9 mouse cellular contexts compared by ENCODE assay signal in the genomic region with DNA sequence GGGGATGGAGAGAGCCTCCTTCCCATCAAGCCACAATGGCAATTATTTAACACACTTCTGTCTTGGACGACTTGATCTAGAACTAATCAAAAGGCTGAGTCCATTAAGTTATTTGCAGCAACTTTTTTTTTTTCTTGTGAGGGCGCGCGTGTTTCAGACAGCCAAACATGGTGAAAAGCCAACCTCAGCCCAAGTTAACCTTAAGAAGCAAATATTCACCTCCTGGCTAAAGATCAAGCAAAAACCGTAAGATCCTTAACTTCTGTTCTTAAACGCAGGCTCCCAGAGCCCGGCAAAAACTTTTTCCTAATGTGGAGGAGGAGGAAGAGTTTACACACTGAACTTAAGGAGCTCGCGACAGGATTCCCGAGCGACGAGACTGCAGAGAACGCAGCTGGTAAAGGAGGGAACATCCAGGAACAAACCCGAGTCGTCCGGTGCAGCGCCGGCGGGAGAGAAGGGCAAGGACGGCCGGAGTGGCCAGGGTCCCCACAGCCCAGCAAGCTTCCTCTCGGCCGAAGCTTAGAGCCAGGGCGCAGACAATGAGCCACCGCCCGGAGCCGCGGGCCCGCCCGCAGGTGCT. TPM values are rescaled to one million over a fixed set of nuclear protein-coding genes. Genes with fewer than 3 reads are reported as not detected.
DNase-seq lines count a peak whose midpoint lies in the region; ATAC-seq and TF ChIP-seq lines count a peak whose summit lies in the region.
"Had no signal": no experiment of that assay in that cellular context is flagged by ENCODE, and none has a peak within 500 bp of the region (broad histone marks: within the 10 kb centered on the region; RNA-seq: fewer than 3 reads in every experiment).

No protein-coding gene starts in this region.

- ATAC-seq in cerebellum, adult (ENCODE audit: insufficient number of reproducible peaks, low FRiP score, low TSS enrichment): peak; percentile 62
- ATAC-seq in forebrain, postnatal 0 days: peak; percentile 63; the same call in 1 of the 2 replicates
- peak; percentile 12; the same call in 1 of the 2 replicates for ATAC-seq in megakaryocyte-erythroid progenitor cell, adult 5-6 weeks (replicated peaks; ENCODE audit: low FRiP score, low TSS enrichment, poor library complexity, severe bottlenecking)
- ATAC-seq in stomach, embryonic 15.5 days (ENCODE audit: insufficient read depth, low FRiP score, low read depth): no peak

- peak overlapping the region; percentile 94 for H3K9ac ChIP-seq in forebrain, postnatal 0 days
- H3K9ac ChIP-seq in stomach, embryonic 15.5 days: peak overlapping the region; percentile 99

- no peaks in the 10 kb centered on the region for H3K9me3 ChIP-seq in forebrain, postnatal 0 days (ENCODE audit: low read length)
- no peaks in the 10 kb centered on the region for H3K9me3 ChIP-seq in stomach, embryonic 15.5 days

- H3K4me2 ChIP-seq in forebrain, postnatal 0 days (ENCODE audit: low read depth): peak overlapping the region; percentile 82
- H3K4me2 ChIP-seq in stomach, embryonic 15.5 days: peak overlapping the region; percentile 59

- DNase-seq in cerebellum, postnatal 36 days: no peak
- peak; percentile 40 for DNase-seq in thymus, postnatal 0 days (ENCODE audit: low spot score)
- no peak for DNase-seq in thymus, postnatal 4 days
- DNase-seq in forebrain, postnatal 0 days: peak; percentile 55
- peak; percentile 36 to 42 for DNase-seq in kidney, postnatal 25 days

- peak overlapping the region; percentile 100 for H3K4me3 ChIP-seq in forebrain, postnatal 0 days (ENCODE audit: low read depth, low read length)
- peak overlapping the region; percentile 98 for H3K4me3 ChIP-seq in stomach, embryonic 15.5 days (replicated peaks)

- no peaks in the 10 kb centered on the region for H3K36me3 ChIP-seq in forebrain, postnatal 0 days (ENCODE audit: insufficient read depth)
- H3K36me3 ChIP-seq in stomach, embryonic 15.5 days: no peaks in the 10 kb centered on the region

- H3K27me3 ChIP-seq in forebrain, postnatal 0 days (ENCODE audit: insufficient read depth, low read length): no peaks in the 10 kb centered on the region
- H3K27me3 ChIP-seq in stomach, embryonic 15.5 days (replicated peaks): no peaks in the 10 kb centered on the region
- H3K27me3 ChIP-seq: Patski had no signal

- no peak for TF ChIP-seq CTCF in forebrain, postnatal 0 days (IDR thresholded peaks at IDR 0.05; ENCODE audit: low read depth)

- WGBS in forebrain, postnatal 0 days: 1% methylated on average over 24 of the region's 30 CpGs
- WGBS in stomach, embryonic 15.5 days: under 1% methylated on average over 30 of the region's 30 CpGs

- peaks cover 14% of the 10 kb centered on the region; the same call in 1 of the 2 replicates for H3K4me1 ChIP-seq in forebrain, postnatal 0 days (ENCODE audit: insufficient read depth)
- peaks cover 10% of the 10 kb centered on the region for H3K4me1 ChIP-seq in stomach, embryonic 15.5 days

- peak overlapping the region; percentile 90 for H3K27ac ChIP-seq in forebrain, postnatal 0 days (ENCODE audit: low read depth, low read length)
- H3K27ac ChIP-seq in stomach, embryonic 15.5 days: peak overlapping the region; percentile 97

RNA-seq across cellular contexts. Expression of a gene that starts 0.6 kb away (rescaled TPM):
- 43.8 and 47.4 TPM in 2 replicates for polyA plus RNA-seq in thymus, postnatal 0 days (2015; fragmentation: Nextera tagmentation; extraction: Ambion mirVana)
- total RNA-seq in forebrain, postnatal 0 days (2014; rRNA removed): 35.9 and 41.1 TPM in 2 replicates
- 23.3 and 29.4 TPM in 2 replicates for polyA plus RNA-seq in forebrain, postnatal 0 days (2015; fragmentation: Nextera tagmentation; extraction: Ambion mirVana)
- 29.9 and 48.9 TPM in 2 replicates for total RNA-seq in megakaryocyte-erythroid progenitor cell, adult 5-6 weeks (2014; fragmentation: Nextera tagmentation)
- 39.2 and 44.8 TPM in 2 replicates for total RNA-seq in megakaryocyte-erythroid progenitor cell, adult 5-6 weeks (2017)
- 33.6 and 36.6 TPM in 2 replicates for polyA plus RNA-seq in stomach, embryonic 15.5 days (2015; fragmentation: Nextera tagmentation; extraction: Ambion mirVana)

RNA-seq across cellular contexts. Expression of a gene that starts 21.0 kb away (rescaled TPM):
- 175 and 180 TPM in 2 replicates for polyA plus RNA-seq in thymus, postnatal 0 days (2015; fragmentation: Nextera tagmentation; extraction: Ambion mirVana)
- total RNA-seq in forebrain, postnatal 0 days (2014; rRNA removed): 71.7 and 102 TPM in 2 replicates
- polyA plus RNA-seq in forebrain, postnatal 0 days (2015; fragmentation: Nextera tagmentation; extraction: Ambion mirVana): 113 and 133 TPM in 2 replicates
- 31.9 and 53.7 TPM in 2 replicates for total RNA-seq in megakaryocyte-erythroid progenitor cell, adult 5-6 weeks (2014; fragmentation: Nextera tagmentation)
- total RNA-seq in megakaryocyte-erythroid progenitor cell, adult 5-6 weeks (2017): 24.8 and 43.2 TPM in 2 replicates
- polyA plus RNA-seq in stomach, embryonic 15.5 days (2015; fragmentation: Nextera tagmentation; extraction: Ambion mirVana): 89.0 and 91.8 TPM in 2 replicates

RNA-seq across cellular contexts. Expression of a gene that starts 21.1 kb away (rescaled TPM):
- 44.7 and 48.0 TPM in 2 replicates for polyA plus RNA-seq in thymus, postnatal 0 days (2015; fragmentation: Nextera tagmentation; extraction: Ambion mirVana)
- 43.6 and 51.5 TPM in 2 replicates for total RNA-seq in forebrain, postnatal 0 days (2014; rRNA removed)
- 61.0 and 64.8 TPM in 2 replicates for polyA plus RNA-seq in forebrain, postnatal 0 days (2015; fragmentation: Nextera tagmentation; extraction: Ambion mirVana)
- 8.0 and 11.6 TPM in 2 replicates for total RNA-seq in megakaryocyte-erythroid progenitor cell, adult 5-6 weeks (2014; fragmentation: Nextera tagmentation)
- total RNA-seq in megakaryocyte-erythroid progenitor cell, adult 5-6 weeks (2017): 11.7 and 19.5 TPM in 2 replicates
- 26.6 and 27.8 TPM in 2 replicates for polyA plus RNA-seq in stomach, embryonic 15.5 days (2015; fragmentation: Nextera tagmentation; extraction: Ambion mirVana)

Comparison
In these comparisons a context has a peak if more than half of its experiments do, and no peak if none do; other contexts are left out.
1. DNase-seq: peak in thymus, postnatal 0 days (single experiment), forebrain, postnatal 0 days (single experiment) and kidney, postnatal 25 days (2 of 2); none in cerebellum, postnatal 36 days (0 of 2) and thymus, postnatal 4 days (single experiment).